Mouse (Mus musculus): ENCODE data around the gene Nme7. TPM values are rescaled to one million over a fixed set of nuclear protein-coding genes. Genes with fewer than 3 reads are reported as not detected.

Gene Nme7
- polyA plus RNA-seq, 1 experiment, result 22.0 TPM

- TF ChIP-seq CTCF (IDR thresholded peaks at IDR 0.05; ENCODE audit: extremely low read depth, insufficient read depth, low read length) (no peak), POLR2A (IDR thresholded peaks at IDR 0.05; ENCODE audit: extremely low read depth, insufficient read depth, low read length) (no peak)
- no peak overlapping the region for H3K4me3 ChIP-seq (ENCODE audit: insufficient read depth, low read length)
- peaks cover 9% of the 10 kb centered on the region; the same call in 1 of the 2 replicates for H3K4me1 ChIP-seq (ENCODE audit: control insufficient read depth, insufficient read depth, low read length)
Observed at GRCm38 (mm10) chr1:164471632-164472031, 167.7 kb downstream of the Nme7 start.

GRCm38 (mm10) chr1:164473398-164473797 lies 169.5 kb downstream of the Nme7 start:
- TF ChIP-seq POLR2A (IDR thresholded peaks at IDR 0.05; ENCODE audit: extremely low read depth, insufficient read depth, low read length), result no peak
- TF ChIP-seq CTCF (IDR thresholded peaks at IDR 0.05; ENCODE audit: extremely low read depth, insufficient read depth, low read length), result no peak
- Histone ChIP-seq H3K4me1 (ENCODE audit: control insufficient read depth, insufficient read depth, low read length) (peaks cover 9% of the 10 kb centered on the region; the same call in 1 of the 2 replicates), H3K27ac (ENCODE audit: insufficient read depth, low read length) (no peak overlapping the region), H3K4me3 (ENCODE audit: insufficient read depth, low read length) (no peak overlapping the region)

More at GRCm38 (mm10) chr1:164471632-164472031, 167.7 kb downstream of the Nme7 start:
- H3K27ac ChIP-seq (ENCODE audit: insufficient read depth, low read length), result no peak overlapping the region

- peak overlapping the region; percentile 14; the same call in 1 of the 2 replicates for H3K27ac ChIP-seq (ENCODE audit: insufficient read depth, low read length)
- H3K4me1 ChIP-seq (ENCODE audit: control insufficient read depth, insufficient read depth, low read length), result peaks cover 9% of the 10 kb centered on the region; the same call in 1 of the 2 replicates
- no peak overlapping the region for H3K4me3 ChIP-seq (ENCODE audit: insufficient read depth, low read length)
- TF ChIP-seq CTCF (IDR thresholded peaks at IDR 0.05; ENCODE audit: extremely low read depth, insufficient read depth, low read length) (no peak), POLR2A (IDR thresholded peaks at IDR 0.05; ENCODE audit: extremely low read depth, insufficient read depth, low read length) (no peak)
Observed at GRCm38 (mm10) chr1:164474310-164474709, 170.4 kb downstream of the Nme7 start.

- TF ChIP-seq POLR2A (IDR thresholded peaks at IDR 0.05; ENCODE audit: extremely low read depth, insufficient read depth, low read length) (0 out of 2 replicates have a peak, but pooled peaks have one; percentile 38), CTCF (IDR thresholded peaks at IDR 0.05; ENCODE audit: extremely low read depth, insufficient read depth, low read length) (no peak)
- H3K27ac ChIP-seq (ENCODE audit: insufficient read depth, low read length), result peak overlapping the region; percentile 34
Observed at GRCm38 (mm10) chr1:164474778-164475511, 171.0 kb downstream of the Nme7 start.

GRCm38 (mm10) chr1:164475895-164476294 lies 172.0 kb downstream of the Nme7 start:
- Histone ChIP-seq H3K27ac (ENCODE audit: insufficient read depth, low read length) (0 out of 2 replicates have a peak overlapping the region, but pooled peaks have one; percentile 50), H3K4me3 (ENCODE audit: insufficient read depth, low read length) (no peak overlapping the region), H3K4me1 (ENCODE audit: control insufficient read depth, insufficient read depth, low read length) (peaks cover 9% of the 10 kb centered on the region; the same call in 1 of the 2 replicates)
- TF ChIP-seq CTCF (IDR thresholded peaks at IDR 0.05; ENCODE audit: extremely low read depth, insufficient read depth, low read length) (no peak), POLR2A (IDR thresholded peaks at IDR 0.05; ENCODE audit: extremely low read depth, insufficient read depth, low read length) (no peak)

More at GRCm38 (mm10) chr1:164474778-164475511, 171.0 kb downstream of the Nme7 start:
- Histone ChIP-seq H3K4me1 (ENCODE audit: control insufficient read depth, insufficient read depth, low read length) (peaks cover 9% of the 10 kb centered on the region; the same call in 1 of the 2 replicates), H3K4me3 (ENCODE audit: insufficient read depth, low read length) (no peak overlapping the region)

GRCm38 (mm10) chr1:164480755-164481644 lies 177.1 kb downstream of the Nme7 start:
- no peak overlapping the region for H3K27ac ChIP-seq (ENCODE audit: insufficient read depth, low read length)
- no peak overlapping the region for H3K4me3 ChIP-seq (ENCODE audit: insufficient read depth, low read length)
- no peak for TF ChIP-seq CTCF (IDR thresholded peaks at IDR 0.05; ENCODE audit: extremely low read depth, insufficient read depth, low read length)
- TF ChIP-seq POLR2A (IDR thresholded peaks at IDR 0.05; ENCODE audit: extremely low read depth, insufficient read depth, low read length), result no peak
- H3K4me1 ChIP-seq (ENCODE audit: control insufficient read depth, insufficient read depth, low read length), result peaks cover 3% of the 10 kb centered on the region; the same call in 1 of the 2 replicates

- no peak overlapping the region for H3K27ac ChIP-seq (ENCODE audit: insufficient read depth, low read length)
Observed at GRCm38 (mm10) chr1:164481645-164482354, 177.9 kb downstream of the Nme7 start.

GRCm38 (mm10) chr1:164482833-164483232 lies 178.9 kb downstream of the Nme7 start:
- TF ChIP-seq CTCF (IDR thresholded peaks at IDR 0.05; ENCODE audit: extremely low read depth, insufficient read depth, low read length) (no peak), POLR2A (IDR thresholded peaks at IDR 0.05; ENCODE audit: extremely low read depth, insufficient read depth, low read length) (no peak)

More at GRCm38 (mm10) chr1:164481645-164482354, 177.9 kb downstream of the Nme7 start:
- Histone ChIP-seq H3K4me3 (ENCODE audit: insufficient read depth, low read length) (no peak overlapping the region), H3K4me1 (ENCODE audit: control insufficient read depth, insufficient read depth, low read length) (no peaks in the 10 kb centered on the region)
- no peak for TF ChIP-seq POLR2A (IDR thresholded peaks at IDR 0.05; ENCODE audit: extremely low read depth, insufficient read depth, low read length)
- no peak for TF ChIP-seq CTCF (IDR thresholded peaks at IDR 0.05; ENCODE audit: extremely low read depth, insufficient read depth, low read length)

GRCm38 (mm10) chr1:164483728-164484127 lies 179.8 kb downstream of the Nme7 start:
- Histone ChIP-seq H3K27ac (ENCODE audit: insufficient read depth, low read length) (no peak overlapping the region), H3K4me3 (ENCODE audit: insufficient read depth, low read length) (no peak overlapping the region), H3K4me1 (ENCODE audit: control insufficient read depth, insufficient read depth, low read length) (no peaks in the 10 kb centered on the region)
- TF ChIP-seq POLR2A (IDR thresholded peaks at IDR 0.05; ENCODE audit: extremely low read depth, insufficient read depth, low read length) (no peak), CTCF (IDR thresholded peaks at IDR 0.05; ENCODE audit: extremely low read depth, insufficient read depth, low read length) (no peak)

More at GRCm38 (mm10) chr1:164482833-164483232, 178.9 kb downstream of the Nme7 start:
- Histone ChIP-seq H3K27ac (ENCODE audit: insufficient read depth, low read length) (no peak overlapping the region), H3K4me3 (ENCODE audit: insufficient read depth, low read length) (no peak overlapping the region), H3K4me1 (ENCODE audit: control insufficient read depth, insufficient read depth, low read length) (no peaks in the 10 kb centered on the region)

Other genes starting within 250 kb of the Nme7 start
- 0.15 and 0.32 TPM in 2 replicates for gene Sell, start 242.1 kb upstream of the Nme7 start, polyA plus RNA-seq (2012; rRNA removed)
- gene Selp, start 188.9 kb upstream of the Nme7 start, polyA plus RNA-seq (2012; rRNA removed), result 0.02 TPM in 1 of 2 replicates, not detected in the other
- gene F5, start 152.3 kb upstream of the Nme7 start, polyA plus RNA-seq (2012; rRNA removed), result 0.28 and 0.35 TPM in 2 replicates
- gene Slc19a2, start 55.1 kb upstream of the Nme7 start, polyA plus RNA-seq (2012; rRNA removed), result 13.1 and 14.7 TPM in 2 replicates
- gene Ccdc181, start 28.5 kb upstream of the Nme7 start, polyA plus RNA-seq (2012; rRNA removed), result 19.1 and 21.1 TPM in 2 replicates
- 18.4 and 19.5 TPM in 2 replicates for gene Blzf1, start 3.4 kb downstream of the Nme7 start, polyA plus RNA-seq (2012; rRNA removed)
- gene Atp1b1, start 154.2 kb downstream of the Nme7 start, polyA plus RNA-seq (2012; rRNA removed), result 1,191 and 1,273 TPM in 2 replicates